Mouse (Mus musculus) limb, embryonic 11.5 days (tissue): ENCODE results near the gene Klhl25. TPM values are rescaled to one million over a fixed set of nuclear protein-coding genes. Genes with fewer than 3 reads are reported as not detected.
"Not testable (repeated sequence)": the region's sequence is repeated elsewhere in the genome, so short reads cannot be mapped to it uniquely, and the experiment has no call there.

Experiments
- ATAC-seq: fragments of 200-750 bp; cut with Nextera tagmentation; 2 replicates; pipeline ENCODE4 v1.8.0; 2017; ENCODE audit warnings: low read depth; ENCODE audit not compliant: insufficient number of reproducible peaks, low FRiP score, low TSS enrichment
- DNase-seq: peaks from one replicate; pipeline ENCODE4 v3.0.0-alpha.2; 2015; ENCODE audit warnings: low spot score
- H3K27ac ChIP-seq: fragments of 300-500 bp; sonication (generic); replicated peaks from 2 replicates; pipeline ENCODE4 v1.5.1; 2014; ENCODE audit warnings: low read depth, mild to moderate bottlenecking, low read length
- H3K27me3 ChIP-seq: fragments of 300-500 bp; sonication (generic); 2 replicates; pipeline ENCODE4 v1.6.1; 2014; ENCODE audit warnings: mild to moderate bottlenecking, low read length, mixed read lengths; ENCODE audit not compliant: control insufficient read depth, insufficient read depth
- H3K36me3 ChIP-seq: fragments of 300-500 bp; sonication (generic); 2 replicates; pipeline ENCODE4 v1.6.1; 2014; ENCODE audit warnings: mild to moderate bottlenecking, low read length, moderate library complexity, mixed read lengths; ENCODE audit not compliant: control insufficient read depth, insufficient read depth
- H3K4me1 ChIP-seq: fragments of 300-500 bp; sonication (generic); 2 replicates; pipeline ENCODE4 v1.6.1; 2014; ENCODE audit warnings: low read length, mixed read lengths; ENCODE audit not compliant: control insufficient read depth, insufficient read depth
- H3K4me2 ChIP-seq: fragments of 300-500 bp; sonication (generic); 2 replicates; pipeline ENCODE4 v1.6.1; 2014; ENCODE audit warnings: low read depth, mild to moderate bottlenecking, moderate library complexity; ENCODE audit not compliant: severe bottlenecking
- H3K4me3 ChIP-seq: fragments of 300-500 bp; sonication (generic); 2 replicates; pipeline ENCODE4 v1.5.1; 2014; ENCODE audit warnings: low read depth, low read length
- H3K9ac ChIP-seq: fragments of 300-500 bp; sonication (generic); 2 replicates; pipeline ENCODE4 v1.6.1; 2014; ENCODE audit warnings: mild to moderate bottlenecking, low read length
- H3K9me3 ChIP-seq: fragments of 300-500 bp; sonication (generic); 2 replicates; pipeline ENCODE4 v1.6.1; 2016; ENCODE audit warnings: low read length; ENCODE audit not compliant: control insufficient read depth
- WGBS: fragments of 180-500 bp; shearing (Covaris S2); extraction: QIAGEN DNeasy Blood & Tissue Kit; methylation state at CpG from one replicate; pipeline ENCODE4 v1.1.7; 2014; 5-methylcytosine and 5-hydroxymethylcytosine counted together
- polyA plus RNA-seq: library from polyadenylated mRNA; unstranded; fragments of >200 nt; fragmentation: Nextera tagmentation; extraction: Ambion mirVana; gene quantifications from 2 replicates; pipeline ENCODE4 v1.2.1, GENCODE M21; 2014

Klhl25 gene
- polyA plus RNA-seq, 1 experiment from 2014 or later: 22.3 TPM

- not testable (repeated sequence) for H3K27ac ChIP-seq
Observed at GRCm38 (mm10) chr7:75861638-75862426, 13.7 kb downstream of the Klhl25 start.

GRCm38 (mm10) chr7:75862427-75862781 lies 14.3 kb downstream of the Klhl25 start:
- 85% methylated on average over 6 of the region's 6 CpGs for WGBS
- peaks cover 16% of the 10 kb centered on the region; the same call in 1 of the 2 replicates for H3K36me3 ChIP-seq
- H3K27ac ChIP-seq, DNase-seq, H3K4me1 ChIP-seq, H3K27me3 ChIP-seq, H3K9ac ChIP-seq, H3K4me3 ChIP-seq, H3K4me2 ChIP-seq, ATAC-seq, H3K9me3 ChIP-seq: not testable (repeated sequence)

More at GRCm38 (mm10) chr7:75861638-75862426, 13.7 kb downstream of the Klhl25 start:
- not testable (repeated sequence) for ATAC-seq, H3K4me1 ChIP-seq, H3K9me3 ChIP-seq, H3K4me2 ChIP-seq, H3K4me3 ChIP-seq, H3K27me3 ChIP-seq, H3K9ac ChIP-seq, DNase-seq
- H3K36me3 ChIP-seq: peaks cover 12% of the 10 kb centered on the region; the same call in 1 of the 2 replicates
- 91% methylated on average over 6 of the region's 7 CpGs for WGBS

- not testable (repeated sequence) for DNase-seq, H3K27ac ChIP-seq, ATAC-seq, H3K27me3 ChIP-seq, H3K4me2 ChIP-seq, H3K9me3 ChIP-seq, H3K4me1 ChIP-seq, H3K4me3 ChIP-seq, H3K9ac ChIP-seq
- 90% methylated on average over 5 of the region's 5 CpGs for WGBS
- H3K36me3 ChIP-seq: peaks cover 16% of the 10 kb centered on the region; the same call in 1 of the 2 replicates
Observed at GRCm38 (mm10) chr7:75863248-75863911, 15.3 kb downstream of the Klhl25 start.

GRCm38 (mm10) chr7:75865026-75865425 lies 16.9 kb downstream of the Klhl25 start:
- ATAC-seq (no peak), DNase-seq (no peak)
- Histone ChIP-seq H3K27me3 (no peaks in the 10 kb centered on the region), H3K36me3 (peaks cover 16% of the 10 kb centered on the region; the same call in 1 of the 2 replicates), H3K4me1 (no peaks in the 10 kb centered on the region), H3K4me3 (no peak overlapping the region), H3K9ac (no peak overlapping the region), H3K9me3 (no peaks in the 10 kb centered on the region), H3K4me2 (no peak overlapping the region), H3K27ac (no peak overlapping the region)
- WGBS: 96% methylated on average over 6 of the region's 6 CpGs

GRCm38 (mm10) chr7:75866557-75866956 lies 18.4 kb downstream of the Klhl25 start:
- Histone ChIP-seq H3K27me3 (no peaks in the 10 kb centered on the region), H3K27ac (no peak overlapping the region), H3K36me3 (peaks cover 16% of the 10 kb centered on the region; the same call in 1 of the 2 replicates)

GRCm38 (mm10) chr7:75868687-75869086 lies 20.6 kb downstream of the Klhl25 start:
- DNase-seq (no peak), ATAC-seq (no peak)
- no peak overlapping the region for H3K9ac ChIP-seq
- H3K27ac ChIP-seq: no peak overlapping the region
- no peak overlapping the region for H3K4me3 ChIP-seq
- H3K4me2 ChIP-seq: no peak overlapping the region
- H3K27me3 ChIP-seq: no peaks in the 10 kb centered on the region
- no peaks in the 10 kb centered on the region for H3K4me1 ChIP-seq
- WGBS: 90% methylated on average over 2 of the region's 2 CpGs
- no peaks in the 10 kb centered on the region for H3K9me3 ChIP-seq
- peaks cover 18% of the 10 kb centered on the region for H3K36me3 ChIP-seq

More at GRCm38 (mm10) chr7:75866557-75866956, 18.4 kb downstream of the Klhl25 start:
- WGBS: 97% methylated on average over 13 of the region's 13 CpGs
- ATAC-seq: no peak
- no peak overlapping the region for H3K4me3 ChIP-seq
- H3K9me3 ChIP-seq: no peaks in the 10 kb centered on the region
- DNase-seq: no peak
- H3K4me2 ChIP-seq: no peak overlapping the region
- H3K9ac ChIP-seq: no peak overlapping the region
- no peaks in the 10 kb centered on the region for H3K4me1 ChIP-seq

GRCm38 (mm10) chr7:75870551-75870950 lies 22.4 kb downstream of the Klhl25 start:
- Histone ChIP-seq H3K9me3 (no peaks in the 10 kb centered on the region), H3K4me2 (no peak overlapping the region), H3K36me3 (peaks cover 15% of the 10 kb centered on the region), H3K9ac (no peak overlapping the region), H3K27me3 (no peaks in the 10 kb centered on the region), H3K4me3 (no peak overlapping the region), H3K4me1 (no peaks in the 10 kb centered on the region), H3K27ac (no peak overlapping the region)
- ATAC-seq (no peak), DNase-seq (no peak)
- WGBS: 72% methylated on average over 9 of the region's 9 CpGs

- H3K9me3 ChIP-seq: no peaks in the 10 kb centered on the region
- no peak overlapping the region for H3K4me3 ChIP-seq
- no peaks in the 10 kb centered on the region for H3K27me3 ChIP-seq
- H3K4me1 ChIP-seq: no peaks in the 10 kb centered on the region
- DNase-seq (no peak), ATAC-seq (no peak)
- no peak overlapping the region for H3K27ac ChIP-seq
- H3K36me3 ChIP-seq: peaks cover 4% of the 10 kb centered on the region
- no peak overlapping the region for H3K9ac ChIP-seq
- WGBS: 79% methylated on average over 5 of the region's 5 CpGs
- no peak overlapping the region for H3K4me2 ChIP-seq
Observed at GRCm38 (mm10) chr7:75872255-75872654, 24.1 kb downstream of the Klhl25 start.
